Mouse (Mus musculus): ENCODE data around the gene Krtcap3. TPM values are rescaled to one million over a fixed set of nuclear protein-coding genes. Genes with fewer than 3 reads are reported as not detected.
"Not testable (repeated sequence)": the region's sequence is repeated elsewhere in the genome, so short reads cannot be mapped to it uniquely, and the experiment has no call there.

The Krtcap3 gene
- 0.78 and 4.4 TPM in 2 replicates for total RNA-seq (2017)

DNA sequence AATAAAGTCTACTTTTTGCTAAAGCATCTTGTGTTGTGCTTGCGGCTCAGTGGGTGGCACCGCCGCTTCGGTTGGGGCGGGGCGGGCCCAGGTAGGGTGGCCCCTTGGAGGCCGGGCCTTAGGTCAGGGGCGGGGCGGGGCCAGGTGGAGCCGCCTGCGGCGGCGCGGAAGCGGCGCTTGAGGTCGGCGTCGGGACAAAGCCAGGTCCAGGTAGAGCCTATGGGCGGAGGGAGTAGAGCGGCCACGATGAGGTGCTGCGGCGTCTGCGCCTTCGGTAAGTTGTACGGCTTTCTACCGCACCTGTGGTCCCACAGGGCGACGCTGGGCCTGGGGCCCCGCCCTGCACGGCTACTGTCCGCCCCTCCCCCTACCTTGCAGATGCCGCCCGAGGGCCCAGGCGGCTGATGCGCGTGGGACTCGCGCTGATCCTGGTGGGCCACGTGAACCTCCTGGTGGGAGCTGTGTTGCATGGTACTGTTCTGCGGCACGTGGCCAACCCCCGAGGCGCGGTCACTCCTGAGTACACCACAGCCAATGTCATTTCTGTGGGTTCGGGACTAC, at the start of gene Krtcap3:
Gene Krtcap3 (plus strand): TSS at position 151 of the 561 bp plus-strand sequence.
- 0 out of 2 replicates have a peak, but pooled peaks have one; percentile 9 for ATAC-seq (replicated peaks; ENCODE audit: low read depth, poor library complexity, severe bottlenecking)

DNA sequence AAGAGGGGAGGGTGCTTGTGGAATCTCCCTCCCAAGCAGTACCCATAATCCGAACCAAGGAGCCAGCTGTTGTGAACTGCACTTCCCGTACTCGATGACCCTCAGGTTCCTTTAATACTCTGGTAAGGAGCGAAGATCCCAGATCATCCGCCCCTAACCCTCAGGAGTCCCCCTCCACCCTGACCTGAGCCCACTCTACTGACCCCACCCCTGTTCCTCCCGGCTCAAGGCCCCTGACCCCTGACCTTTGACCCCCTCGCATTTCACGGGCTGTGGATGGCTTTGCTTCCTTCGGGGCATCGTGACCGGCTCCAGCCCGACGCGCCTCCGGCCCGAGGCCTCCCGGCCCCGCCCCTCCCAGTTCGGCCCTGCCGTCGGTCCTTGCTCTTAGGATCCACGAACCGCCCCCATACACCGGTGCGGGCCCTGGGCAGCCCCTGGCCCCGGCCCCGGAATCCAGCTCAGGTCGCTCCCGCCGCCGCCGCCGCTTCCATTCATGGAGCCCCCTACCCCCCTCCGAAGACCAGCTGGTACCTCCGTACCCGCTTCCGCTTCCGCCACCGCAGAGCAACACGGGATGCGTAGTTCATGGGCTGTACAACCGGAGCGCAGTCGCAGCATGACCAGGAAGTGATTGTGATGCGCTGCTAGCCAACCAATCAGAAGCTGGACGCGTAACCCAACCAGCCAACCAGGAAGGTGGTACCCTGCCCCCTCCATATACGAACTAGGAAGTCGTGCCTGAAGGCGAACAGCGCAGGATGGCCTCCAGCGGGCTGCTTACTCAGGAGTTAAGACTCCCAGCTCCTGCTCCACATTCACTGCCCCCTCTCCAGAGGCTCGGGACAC, 49.5 kb upstream of the Krtcap3 start, which contains the start of gene Zfp513:
Gene Zfp513 (minus strand): TSS at position 562 of the 849 bp plus-strand sequence.
- ATAC-seq (replicated peaks; ENCODE audit: low read depth, poor library complexity, severe bottlenecking): peak; percentile 98

DNA sequence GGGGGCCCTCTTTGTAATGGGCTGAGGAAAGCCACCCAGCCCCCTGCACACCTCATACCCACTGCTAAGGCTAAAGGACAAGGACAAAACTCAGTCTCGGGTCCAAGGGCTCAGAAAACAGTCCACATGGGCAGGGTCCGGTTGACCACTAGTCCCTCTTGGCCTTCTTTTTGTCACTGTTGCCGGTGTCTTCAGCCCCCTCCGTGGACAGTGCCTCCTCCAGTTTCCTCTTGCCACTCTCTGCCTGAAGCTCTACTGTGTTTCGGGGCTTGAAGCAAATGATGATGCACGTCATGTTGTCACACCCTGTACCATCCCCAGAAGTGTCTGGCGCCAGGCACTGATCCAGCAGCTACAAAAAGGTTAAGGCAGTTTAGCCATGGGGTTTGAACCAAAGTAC, 48.6 kb upstream of the Krtcap3 start:
- ATAC-seq (replicated peaks; ENCODE audit: low read depth, poor library complexity, severe bottlenecking): no peak

DNA sequence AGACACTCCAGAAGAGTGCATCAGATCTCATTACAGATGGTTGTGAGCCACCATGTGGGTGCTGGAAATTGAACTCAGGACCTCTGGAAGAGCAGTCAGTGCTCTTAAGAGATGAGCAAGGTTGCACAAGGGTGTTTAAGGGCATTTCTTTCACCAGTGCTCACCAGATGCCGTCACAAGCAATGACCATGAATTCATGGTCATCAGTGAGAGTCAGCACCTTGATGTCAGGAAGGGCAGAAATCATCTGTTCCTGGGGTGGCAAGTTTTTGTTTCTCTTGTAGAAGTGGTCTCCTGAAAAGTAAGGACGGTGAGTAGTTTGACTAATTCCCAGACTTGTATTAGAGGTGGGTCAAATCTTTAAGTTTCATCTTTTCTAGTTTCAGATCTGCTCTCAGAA, 47.6 kb upstream of the Krtcap3 start:
- ATAC-seq (replicated peaks; ENCODE audit: low read depth, poor library complexity, severe bottlenecking): no peak

DNA sequence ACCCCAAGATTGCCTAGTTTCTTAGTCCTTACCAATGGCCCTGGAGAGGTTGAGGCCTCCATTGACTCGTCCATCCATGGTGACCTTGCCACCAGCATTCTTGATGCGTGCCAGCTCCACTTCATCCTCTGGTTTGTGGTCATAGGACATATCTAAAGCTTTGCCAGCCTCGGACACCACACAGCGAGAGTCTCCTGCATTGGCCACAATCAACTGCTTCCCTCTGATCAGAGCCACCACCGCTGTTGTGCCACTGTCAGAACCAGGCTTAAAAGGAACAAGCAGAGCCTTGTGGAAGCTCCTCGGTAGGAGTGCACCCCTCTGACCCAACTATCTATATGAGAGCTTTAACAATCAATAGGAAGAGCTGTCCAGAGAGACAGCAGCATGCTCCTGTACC, 47.1 kb upstream of the Krtcap3 start:
- no peak for ATAC-seq (replicated peaks; ENCODE audit: low read depth, poor library complexity, severe bottlenecking)

DNA sequence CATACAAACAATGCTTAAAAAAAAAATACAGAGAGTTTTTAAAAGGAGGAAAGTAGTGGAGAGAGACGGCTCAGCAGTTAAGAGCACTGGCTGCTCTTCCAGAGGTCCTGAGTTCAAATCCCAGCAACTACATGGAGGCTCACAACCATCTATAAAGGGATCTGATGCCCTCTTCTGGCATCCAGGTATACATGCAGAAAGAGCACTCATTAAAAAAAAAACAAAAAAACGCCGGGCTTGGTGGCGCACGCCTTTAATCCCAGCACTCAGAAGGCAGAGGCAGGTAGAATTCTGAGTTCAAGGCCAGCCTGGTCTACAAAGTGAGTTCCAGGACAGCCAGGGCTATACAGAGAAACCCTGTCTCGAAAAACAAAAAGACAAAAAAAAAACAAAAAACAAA, 34.9 kb upstream of the Krtcap3 start:
- not testable (repeated sequence) for ATAC-seq (replicated peaks; ENCODE audit: low read depth, poor library complexity, severe bottlenecking)

DNA sequence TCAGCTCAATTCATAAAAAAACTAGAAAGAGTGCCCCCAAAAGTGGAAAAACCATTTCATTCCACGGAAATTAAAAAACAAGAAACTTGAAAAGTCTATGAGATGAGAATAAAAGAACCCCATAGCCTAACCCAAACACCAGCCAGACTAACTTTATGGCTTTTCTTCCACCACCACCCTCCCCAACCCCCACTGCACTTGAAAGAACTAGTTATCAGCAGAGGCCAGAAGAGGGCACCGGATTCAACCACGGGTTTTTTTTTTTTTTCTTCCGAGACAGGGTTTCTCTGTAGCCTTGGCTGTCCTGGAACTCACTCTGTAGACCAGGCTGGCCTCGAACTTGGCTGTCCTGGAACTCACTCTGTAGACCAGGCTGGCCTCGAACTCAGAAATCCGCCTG, 33.2 kb upstream of the Krtcap3 start:
- peak; percentile 36; the same call in 1 of the 2 replicates for ATAC-seq (replicated peaks; ENCODE audit: low read depth, poor library complexity, severe bottlenecking)

DNA sequence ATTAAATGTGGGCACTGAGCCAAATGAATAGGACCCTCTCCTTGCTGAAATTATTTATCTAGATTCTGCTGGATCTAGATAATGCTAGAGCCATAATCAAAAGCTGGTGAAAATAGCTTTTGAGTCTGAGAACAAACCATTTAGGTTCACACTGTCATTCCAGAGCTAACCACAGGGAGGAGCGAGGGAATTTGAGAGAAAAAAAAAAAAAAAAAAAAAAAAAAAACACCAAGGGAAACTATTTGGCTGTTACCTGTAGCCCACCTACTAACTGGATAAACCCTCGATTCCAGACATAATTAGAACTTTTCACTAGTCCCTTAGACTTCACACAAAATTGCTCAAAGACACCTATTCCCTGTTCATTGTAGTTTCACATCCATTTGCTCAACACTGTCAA, 32.4 kb upstream of the Krtcap3 start:
- 0 out of 2 replicates have a peak, but pooled peaks have one; percentile 23 for ATAC-seq (replicated peaks; ENCODE audit: low read depth, poor library complexity, severe bottlenecking)

DNA sequence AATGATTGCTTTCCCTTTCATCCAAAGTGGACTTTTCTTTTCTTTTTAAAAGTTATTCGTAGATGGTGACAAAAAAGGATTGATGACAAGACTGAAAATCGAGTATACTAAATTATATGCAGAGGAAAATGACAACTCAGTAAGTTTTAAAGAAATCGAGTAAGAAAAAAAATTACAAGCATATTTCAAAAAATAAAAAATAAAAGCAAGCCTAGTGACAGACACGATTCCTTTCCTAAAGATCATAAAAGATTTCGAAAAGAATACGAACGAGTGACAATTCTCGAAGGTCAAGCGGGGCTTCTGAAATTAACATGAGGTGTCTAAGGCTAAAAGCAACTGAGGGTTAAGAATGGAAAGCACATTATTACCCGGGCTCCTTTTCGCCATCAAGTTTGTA, 32.0 kb upstream of the Krtcap3 start:
- no peak for ATAC-seq (replicated peaks; ENCODE audit: low read depth, poor library complexity, severe bottlenecking)

DNA sequence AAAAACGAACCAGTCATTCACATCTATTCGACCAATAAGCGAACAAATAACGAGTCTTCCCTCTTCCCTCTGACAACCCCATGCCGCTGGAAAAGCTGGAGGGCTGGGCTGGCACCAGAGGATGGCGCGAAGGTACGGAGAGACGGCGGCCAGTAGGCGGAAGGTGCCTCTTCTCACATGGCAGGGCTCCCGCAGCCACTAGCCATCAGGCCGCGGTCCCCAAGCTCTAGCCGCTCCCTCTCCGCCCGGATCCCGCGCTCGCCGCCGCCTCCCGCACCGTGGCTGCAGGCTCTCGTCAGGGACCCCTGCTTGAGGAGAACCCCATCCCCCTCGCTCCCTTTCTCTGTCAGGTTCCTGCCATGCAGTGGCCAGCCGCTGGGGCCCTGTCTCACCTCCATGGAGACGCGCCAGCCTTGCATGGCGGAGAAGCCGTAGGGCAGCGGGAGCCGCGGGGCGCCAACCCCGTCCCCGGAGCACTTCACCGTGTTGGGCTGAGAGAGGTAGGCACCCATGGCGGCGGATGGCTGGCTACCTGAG, 31.5 kb upstream of the Krtcap3 start:
- ATAC-seq (replicated peaks; ENCODE audit: low read depth, poor library complexity, severe bottlenecking): peak; percentile 11

DNA sequence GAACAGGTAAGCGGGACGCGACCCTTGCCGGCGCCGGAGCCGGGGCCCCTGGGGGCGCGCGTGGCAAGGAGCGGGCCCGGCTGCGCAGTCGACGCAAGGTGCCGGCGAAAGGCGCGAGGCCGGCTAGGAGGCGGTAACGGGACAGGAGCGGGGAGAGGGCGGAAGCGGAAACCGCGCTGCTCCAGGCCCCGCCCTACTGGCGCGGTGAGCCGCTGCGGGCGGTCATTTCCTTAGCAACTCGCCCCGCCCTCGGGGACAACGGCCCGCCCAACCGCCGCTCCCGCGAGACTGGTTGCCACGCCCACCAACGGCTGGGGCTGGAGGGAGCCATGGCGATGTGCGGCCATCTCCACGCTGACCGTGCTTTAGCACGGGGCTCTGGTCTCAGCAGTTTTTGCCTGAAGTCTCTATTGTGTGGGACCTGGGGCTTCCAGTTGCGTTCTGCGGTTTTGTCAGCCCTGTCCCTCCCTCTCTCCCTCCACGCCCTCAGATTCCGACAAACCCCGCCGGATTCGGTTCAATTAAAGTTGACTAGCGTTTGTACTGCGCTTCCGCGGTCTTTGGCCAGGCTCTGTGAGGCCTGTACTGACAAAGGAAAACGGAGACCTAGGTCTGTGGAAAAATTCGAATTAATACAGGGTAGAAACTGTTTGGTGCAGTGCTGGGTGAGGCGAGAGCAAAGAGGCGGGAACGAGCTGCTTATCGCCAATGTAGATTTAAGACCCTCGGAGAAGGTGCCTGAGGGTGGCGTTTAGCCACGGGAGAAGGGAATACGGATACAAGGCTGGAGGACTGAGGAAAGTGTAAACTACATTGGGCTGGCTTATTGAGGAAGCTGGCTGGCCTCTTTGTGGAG, 30.8 kb upstream of the Krtcap3 start, which contains the start of gene Ppm1g:
Gene Ppm1g (minus strand): TSS at position 240 of the 856 bp plus-strand sequence.
- ATAC-seq (replicated peaks; ENCODE audit: low read depth, poor library complexity, severe bottlenecking): peak; percentile 83

DNA sequence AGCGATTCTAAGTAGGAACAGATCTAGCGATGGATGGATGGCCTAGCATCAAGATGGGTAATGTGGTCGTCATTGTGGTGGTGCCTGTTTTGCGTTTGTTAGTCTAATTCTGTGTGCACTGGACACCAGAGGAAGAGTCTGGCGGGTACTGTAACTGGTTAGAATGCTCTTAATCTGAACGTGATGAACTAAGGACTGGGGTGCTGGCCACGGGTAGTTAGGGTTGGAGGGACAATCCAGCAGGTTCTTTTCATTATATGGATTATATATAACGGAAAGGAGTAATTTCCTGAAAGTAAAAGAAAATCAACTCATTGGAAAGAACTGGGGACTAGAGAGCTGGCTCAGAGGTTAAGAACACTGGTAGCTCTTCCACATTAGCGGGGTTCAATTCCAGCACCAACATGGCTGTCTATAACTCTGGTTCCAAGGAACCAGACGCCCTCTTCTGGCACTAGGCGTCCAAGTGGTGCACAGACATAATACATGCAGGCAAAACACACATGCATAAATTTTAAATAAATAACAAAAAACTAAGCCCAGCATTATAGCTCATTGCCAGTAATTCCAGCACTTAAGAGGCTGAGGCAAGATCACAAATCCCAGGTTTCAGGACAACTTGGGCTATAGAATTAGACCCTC, 30.1 kb upstream of the Krtcap3 start:
- ATAC-seq (replicated peaks; ENCODE audit: low read depth, poor library complexity, severe bottlenecking): peak; percentile 31; the same call in 1 of the 2 replicates

DNA sequence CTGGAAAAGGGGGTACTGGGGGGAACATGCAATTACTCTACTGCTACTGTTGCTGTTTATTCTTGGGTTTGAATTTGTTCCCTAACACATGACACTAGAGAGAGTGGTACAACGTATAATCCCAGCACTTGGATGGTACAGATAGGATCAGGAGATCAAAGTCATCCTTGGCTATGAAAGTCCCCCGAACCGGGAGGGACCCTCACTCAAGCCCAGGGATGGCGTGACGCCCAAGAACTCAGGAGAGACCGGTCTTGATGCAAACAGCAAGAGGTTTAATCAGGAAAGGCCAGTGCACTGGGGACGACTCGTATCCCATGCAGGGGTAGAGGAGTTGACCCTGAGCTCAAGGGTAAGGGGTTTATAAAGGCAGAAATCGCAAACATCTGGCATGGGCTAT, 28.8 kb upstream of the Krtcap3 start:
- no peak for ATAC-seq (replicated peaks; ENCODE audit: low read depth, poor library complexity, severe bottlenecking)

DNA sequence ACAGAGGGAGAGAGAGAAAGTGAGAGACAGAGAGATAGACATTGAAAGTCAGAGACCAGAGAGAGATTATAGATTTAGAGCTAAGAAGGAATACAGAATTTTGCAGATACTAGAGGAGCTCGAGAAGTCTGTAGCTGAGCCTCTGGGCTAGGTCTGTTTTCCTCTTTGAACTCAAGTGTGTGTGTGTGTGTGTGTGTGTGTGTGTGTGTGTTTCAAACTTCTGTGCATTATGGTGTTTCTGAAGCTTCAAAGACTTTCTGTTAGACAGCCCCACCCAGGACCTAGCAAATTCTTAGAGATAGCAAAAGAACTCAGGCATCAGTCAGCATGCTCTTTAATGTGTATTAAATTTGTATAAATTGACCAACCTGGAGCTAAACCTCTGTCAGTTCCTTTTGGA, 24.9 kb upstream of the Krtcap3 start:
- no peak for ATAC-seq (replicated peaks; ENCODE audit: low read depth, poor library complexity, severe bottlenecking)

DNA sequence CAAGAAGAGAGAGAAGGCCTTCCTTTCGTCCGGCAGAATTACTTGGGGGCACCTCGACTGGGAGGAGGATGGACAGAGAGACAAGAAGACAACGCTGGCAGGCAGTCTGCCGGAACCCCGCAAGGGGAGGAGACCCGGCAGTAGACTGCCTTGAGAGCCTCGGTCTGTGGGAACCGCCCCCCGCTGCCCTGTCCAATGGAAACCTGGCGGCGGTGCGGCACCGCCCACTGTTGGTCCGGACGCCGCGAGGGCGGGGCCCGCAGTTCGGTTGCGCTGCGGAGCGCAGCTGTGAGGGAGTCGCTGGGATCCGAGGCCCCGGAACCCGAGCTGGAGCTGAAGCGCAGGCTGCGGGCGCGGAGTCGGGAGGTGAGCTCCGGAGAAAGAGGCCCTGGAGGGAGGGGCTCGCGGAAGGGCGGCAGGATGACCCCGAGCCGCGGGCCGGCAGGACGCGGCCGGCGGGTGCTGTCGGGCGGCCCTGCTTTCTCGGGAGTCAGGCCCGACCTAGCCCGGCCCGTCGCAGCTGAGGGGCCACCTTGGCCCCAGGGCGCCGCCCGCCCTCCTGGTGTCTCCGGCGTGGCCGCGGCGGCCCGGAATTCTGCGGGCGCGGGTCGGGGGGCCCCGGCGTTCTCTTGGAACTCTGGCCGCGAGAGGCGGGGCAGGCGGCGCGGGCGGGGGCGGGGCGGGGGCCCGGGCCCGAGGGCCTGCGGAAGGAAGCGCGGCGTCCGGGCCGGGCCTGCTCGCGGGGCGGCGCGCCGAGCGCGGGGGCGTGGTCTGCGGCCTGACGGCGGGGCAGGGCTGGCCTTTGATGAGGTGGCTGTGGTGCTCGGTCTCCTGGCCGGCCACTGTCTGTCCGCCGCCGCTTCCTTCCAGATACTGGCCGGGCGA, 10.6 kb upstream of the Krtcap3 start, which contains the start of the genes Nrbp1 and Gm9970:
Gene Nrbp1 (plus strand): TSS at position 228 of the 885 bp plus-strand sequence.
Gene Gm9970 (minus strand): TSS at position 596 of the 885 bp plus-strand sequence.
- peak; percentile 99 for ATAC-seq (replicated peaks; ENCODE audit: low read depth, poor library complexity, severe bottlenecking)

DNA sequence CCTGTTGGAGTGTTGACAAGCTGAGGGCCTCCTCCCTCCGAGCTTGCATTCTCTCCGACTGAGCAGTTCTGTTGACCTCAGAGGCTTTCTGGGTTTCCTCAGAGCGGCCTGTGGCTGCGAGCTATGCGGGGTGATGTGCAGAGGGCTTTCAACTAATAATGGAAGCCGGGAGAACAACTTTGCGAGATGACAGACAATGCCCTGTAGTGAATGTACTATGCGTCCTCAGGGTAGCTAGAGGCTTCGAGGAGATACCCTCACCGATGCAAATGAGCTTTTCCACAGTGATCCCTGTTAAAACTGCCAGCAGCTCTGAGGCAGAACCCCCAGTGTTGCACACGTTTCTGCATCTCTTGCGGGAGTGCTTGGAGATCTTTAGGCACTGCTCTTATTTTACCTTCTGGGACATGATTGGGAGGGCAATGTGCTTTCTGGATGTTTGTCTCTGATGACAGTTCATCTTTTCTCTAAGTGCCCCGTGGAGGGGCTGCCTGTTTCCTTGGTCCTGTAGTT, 9.9 kb upstream of the Krtcap3 start:
- ATAC-seq (replicated peaks; ENCODE audit: low read depth, poor library complexity, severe bottlenecking): no peak

DNA sequence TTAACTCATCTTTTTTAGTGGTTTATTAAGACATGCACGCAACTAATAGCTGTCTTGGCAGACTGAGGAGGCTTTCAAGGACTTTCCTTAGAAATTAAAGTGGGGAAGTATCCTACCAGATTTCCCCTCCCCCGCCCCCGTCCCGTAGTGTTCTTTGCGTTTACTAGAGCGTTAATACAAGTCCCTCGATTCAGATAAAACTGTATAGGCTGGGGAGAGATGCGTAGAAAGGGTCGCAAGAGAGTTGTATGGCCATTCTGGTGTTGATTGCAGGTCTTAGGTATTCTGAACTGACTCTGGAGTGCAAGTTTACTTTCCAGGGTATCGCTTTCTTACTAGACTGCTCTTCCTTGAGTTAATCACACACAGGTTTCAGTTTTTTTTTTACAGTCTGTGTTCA, 9.3 kb upstream of the Krtcap3 start:
- ATAC-seq (replicated peaks; ENCODE audit: low read depth, poor library complexity, severe bottlenecking): no peak

DNA sequence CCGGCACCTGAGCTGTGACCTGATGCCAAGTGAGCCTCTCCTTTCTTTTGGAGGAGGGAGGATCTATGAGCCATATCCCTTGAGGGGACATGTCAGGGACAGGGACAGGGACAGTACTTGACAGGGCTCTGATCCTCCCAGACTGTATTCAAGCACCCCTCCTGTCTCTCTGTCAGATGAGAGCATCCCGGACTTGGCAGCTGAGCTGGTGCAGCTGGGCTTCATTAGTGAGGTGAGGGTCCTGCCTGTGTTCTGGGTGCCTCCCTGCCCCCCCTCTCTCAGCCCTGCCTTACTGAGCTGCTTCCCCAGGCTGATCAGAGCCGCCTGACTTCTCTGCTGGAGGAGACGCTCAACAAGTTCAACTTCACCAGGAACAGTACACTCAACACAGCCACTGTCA, 775 bp upstream of the Krtcap3 start:
- no peak for ATAC-seq (replicated peaks; ENCODE audit: low read depth, poor library complexity, severe bottlenecking)
